8 mouse cellular contexts compared by ENCODE assay signal in genomic region chr3:53033448-53033847, GRCm38 (mm10). TPM values are rescaled to one million over a fixed set of nuclear protein-coding genes. Genes with fewer than 3 reads are reported as not detected.
A peak's percentile ranks its signal among the peaks of the same experiment; 100 is the strongest.
DNase-seq lines count a peak whose midpoint lies in the region; ATAC-seq and TF ChIP-seq lines count a peak whose summit lies in the region.
"Had no signal": no experiment of that assay in that cellular context is flagged by ENCODE, and none has a peak within 500 bp of the region (broad histone marks: within the 10 kb centered on the region; RNA-seq: fewer than 3 reads in every experiment).

No protein-coding gene starts in this region.

- TF ChIP-seq POLR2A in MEL (IDR thresholded peaks at IDR 0.05; ENCODE audit: control insufficient read depth in 1 of 2, insufficient read depth in 1 of 2, low read depth in 1 of 2, low read length in 2 of 2, poor library complexity in 1 of 2): no peak

- DNase-seq in kidney, adult 9 months: peak; percentile 24
- DNase-seq in kidney, adult 8-10 months: no peak
- DNase-seq in MEL (ENCODE audit: low read depth, low spot score): peak; percentile 17
- peak; percentile 66 to 78 for DNase-seq in cerebellum, postnatal 10 days
- DNase-seq in lung, postnatal 0 days (ENCODE audit: low spot score): peak; percentile 72
- DNase-seq in urinary bladder, adult 2 months (ENCODE audit: low spot score): no peak
- DNase-seq in layer of hippocampus, adult 9-11 months: no peak

- peak in 2 of 3 experiments; percentile 9 to 35; a peak in 1 of 6 replicates for TF ChIP-seq CTCF in MEL (IDR thresholded peaks at IDR 0.05 in 2 of 3, conservative IDR thresholded peaks at IDR 0.05 in 1 of 3; ENCODE audit: control insufficient read depth in 1 of 3, insufficient read depth in 1 of 3, low read depth in 2 of 3, low read length in 3 of 3, poor library complexity in 1 of 3, severe bottlenecking in 1 of 3)
- peak; percentile 80 for TF ChIP-seq CTCF in lung, postnatal 0 days (IDR thresholded peaks at IDR 0.05)

- H3K4me1 ChIP-seq in MEL (ENCODE audit: control insufficient read depth in 1 of 2, insufficient read depth in 2 of 2, low read length in 2 of 2): peaks cover 0 to 18% of the 10 kb centered on the region in 2 experiments; a peak in 2 of 4 replicates
- no peaks in the 10 kb centered on the region for H3K4me1 ChIP-seq in lung, postnatal 0 days (ENCODE audit: insufficient read depth, low read depth, low read length)
- H3K4me1 ChIP-seq: liver, embryonic 15.5 days had no signal

- H3K27me3 ChIP-seq in MEL (ENCODE audit: control insufficient read depth in 1 of 2, insufficient read depth in 2 of 2, low read length in 2 of 2): no peaks in the 10 kb centered on the region
- no peaks in the 10 kb centered on the region for H3K27me3 ChIP-seq in lung, postnatal 0 days (replicated peaks; ENCODE audit: insufficient read depth, low read length)

- no peak overlapping the region for H3K4me2 ChIP-seq in lung, postnatal 0 days (replicated peaks; ENCODE audit: low read depth, low read length)
- H3K4me2 ChIP-seq: liver, embryonic 15.5 days had no signal

- no peaks in the 10 kb centered on the region for H3K9me3 ChIP-seq in MEL (replicated peaks; ENCODE audit: insufficient read depth, low read length)
- no peaks in the 10 kb centered on the region for H3K9me3 ChIP-seq in lung, postnatal 0 days (ENCODE audit: low read length)
- H3K9me3 ChIP-seq: liver, embryonic 15.5 days had no signal

- TF ChIP-seq RAD21 in MEL (IDR thresholded peaks at IDR 0.05; ENCODE audit: low read depth, low read length): peak; percentile 22

- no peak for TF ChIP-seq EP300 in MEL (IDR thresholded peaks at IDR 0.05; ENCODE audit: low read depth in 1 of 2, low read length in 2 of 2)
- no peak for TF ChIP-seq EP300 in lung, postnatal 0 days (IDR thresholded peaks at IDR 0.05)

- H3K27ac ChIP-seq in MEL (ENCODE audit: control insufficient read depth, low read depth, low read length): no peak overlapping the region
- no peak overlapping the region for H3K27ac ChIP-seq in lung, postnatal 0 days (ENCODE audit: low read length)
- H3K27ac ChIP-seq: liver, embryonic 15.5 days had no signal

- no peak for ATAC-seq in lung, postnatal 0 days

- 15% methylated on average over 3 of the region's 3 CpGs for WGBS in lung, postnatal 0 days

- H3K4me3 ChIP-seq in MEL (ENCODE audit: control insufficient read depth in 1 of 2, insufficient read depth in 1 of 2, low read depth in 2 of 2, low read length in 2 of 2): no peak overlapping the region
- H3K4me3 ChIP-seq in lung, postnatal 0 days (ENCODE audit: low read depth, low read length): no peak overlapping the region
- H3K4me3 ChIP-seq: liver, embryonic 15.5 days had no signal

- no peaks in the 10 kb centered on the region for H3K79me2 ChIP-seq in MEL (ENCODE audit: control insufficient read depth, insufficient read depth, low read length, poor library complexity)

- peaks cover 0 to 6% of the 10 kb centered on the region in 2 experiments; a peak in 2 of 4 replicates for H3K36me3 ChIP-seq in MEL (ENCODE audit: control insufficient read depth in 1 of 2, insufficient read depth in 2 of 2, low read length in 2 of 2)
- no peaks in the 10 kb centered on the region for H3K36me3 ChIP-seq in lung, postnatal 0 days (ENCODE audit: insufficient read depth, low read length)
- H3K36me3 ChIP-seq: liver, embryonic 15.5 days had no signal

- H3K9ac ChIP-seq in MEL (ENCODE audit: control insufficient read depth, low read depth, low read length, poor library complexity, severe bottlenecking): no peak overlapping the region
- no peak overlapping the region for H3K9ac ChIP-seq in lung, postnatal 0 days (replicated peaks; ENCODE audit: low read depth)
- H3K9ac ChIP-seq: liver, embryonic 15.5 days had no signal

TF ChIP-seq in MEL, 35 proteins besides CTCF, POLR2A, EP300 and RAD21:
- TF ChIP-seq CHD2 (IDR thresholded peaks at IDR 0.05; ENCODE audit: low read length): no peak
- TF ChIP-seq SMC3 (IDR thresholded peaks at IDR 0.05; ENCODE audit: low read depth, low read length): peak; percentile 14; the same call in 1 of the 2 replicates

RNA-seq across cellular contexts. Expression of gene Lhfp, which starts 7.9 kb away (rescaled TPM):
- not detected in 2 replicates for total RNA-seq in MEL (2012; rRNA removed)
- not detected for polyA plus RNA-seq in MEL (2012; ENCODE audit: insufficient read depth in 1 of 2, insufficient read length in 2 of 2, low read depth in 1 of 2, low replicate concordance in 2 of 2, missing spikeins in 1 of 2)
- 158 and 178 TPM in 2 replicates for polyA plus RNA-seq in lung, postnatal 0 days (2015; fragmentation: Nextera tagmentation; extraction: Ambion mirVana)
- 112 and 123 TPM in 2 replicates for polyA plus RNA-seq in urinary bladder, adult 2 months (2012; rRNA removed)

RNA-seq across cellular contexts. Expression of gene Cog6, which starts 16.4 kb away (rescaled TPM):
- total RNA-seq in MEL (2012; rRNA removed): 15.6 and 16.6 TPM in 2 replicates
- polyA plus RNA-seq in MEL (2012; ENCODE audit: insufficient read depth in 1 of 2, insufficient read length in 2 of 2, low read depth in 1 of 2, low replicate concordance in 2 of 2, missing spikeins in 1 of 2): 10 to 100 TPM in 1 of 2 experiments, not detected in 1; 21.6 TPM
- 33.2 and 36.9 TPM in 2 replicates for polyA plus RNA-seq in lung, postnatal 0 days (2015; fragmentation: Nextera tagmentation; extraction: Ambion mirVana)
- 24.9 and 29.6 TPM in 2 replicates for polyA plus RNA-seq in urinary bladder, adult 2 months (2012; rRNA removed)

Comparison
In these comparisons a context has a peak if more than half of its experiments do, and no peak if none do; other contexts are left out.
1. DNase-seq: peak in kidney, adult 9 months (single experiment), MEL (single experiment), cerebellum, postnatal 10 days (2 of 2) and lung, postnatal 0 days (single experiment); none in kidney, adult 8-10 months (0 of 2), urinary bladder, adult 2 months (single experiment) and layer of hippocampus, adult 9-11 months (single experiment).
2. RNA of gene Lhfp, which starts 7.9 kb away (polyA plus RNA-seq): 158 to 178 TPM in lung, postnatal 0 days and 112 to 123 TPM in urinary bladder, adult 2 months; not detected in MEL; every median in the first group is over 100 times any median in the second.